Mouse (Mus musculus) thymus, postnatal 4 days (tissue): ENCODE results near the gene Thra.
"Not testable (repeated sequence)": the region's sequence is repeated elsewhere in the genome, so short reads cannot be mapped to it uniquely, and the experiment has no call there.

ENCODE experiments used
- DNase-seq: peaks from one replicate; pipeline ENCODE4 v3.0.0; 2021

Gene Thra

DNA sequence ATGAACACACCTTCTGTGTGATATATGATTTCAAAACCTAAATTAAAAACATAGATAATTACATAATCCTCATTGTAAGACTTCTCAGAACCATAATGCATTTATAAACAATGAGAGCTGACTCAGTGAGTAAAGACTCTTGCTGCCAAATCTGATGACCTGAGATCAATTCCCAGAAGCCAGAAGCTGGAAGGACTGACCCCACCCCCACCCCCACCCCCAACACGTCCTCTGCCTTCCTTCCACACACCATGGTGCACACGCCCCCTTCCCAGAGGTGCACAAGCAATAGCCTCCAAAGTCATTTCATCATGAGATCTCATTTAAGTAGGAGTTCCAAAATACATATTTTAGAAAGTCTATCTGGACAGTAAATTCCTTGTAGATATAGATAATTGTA is 19.7 kb upstream of the Thra start:
- no peak for DNase-seq

DNA sequence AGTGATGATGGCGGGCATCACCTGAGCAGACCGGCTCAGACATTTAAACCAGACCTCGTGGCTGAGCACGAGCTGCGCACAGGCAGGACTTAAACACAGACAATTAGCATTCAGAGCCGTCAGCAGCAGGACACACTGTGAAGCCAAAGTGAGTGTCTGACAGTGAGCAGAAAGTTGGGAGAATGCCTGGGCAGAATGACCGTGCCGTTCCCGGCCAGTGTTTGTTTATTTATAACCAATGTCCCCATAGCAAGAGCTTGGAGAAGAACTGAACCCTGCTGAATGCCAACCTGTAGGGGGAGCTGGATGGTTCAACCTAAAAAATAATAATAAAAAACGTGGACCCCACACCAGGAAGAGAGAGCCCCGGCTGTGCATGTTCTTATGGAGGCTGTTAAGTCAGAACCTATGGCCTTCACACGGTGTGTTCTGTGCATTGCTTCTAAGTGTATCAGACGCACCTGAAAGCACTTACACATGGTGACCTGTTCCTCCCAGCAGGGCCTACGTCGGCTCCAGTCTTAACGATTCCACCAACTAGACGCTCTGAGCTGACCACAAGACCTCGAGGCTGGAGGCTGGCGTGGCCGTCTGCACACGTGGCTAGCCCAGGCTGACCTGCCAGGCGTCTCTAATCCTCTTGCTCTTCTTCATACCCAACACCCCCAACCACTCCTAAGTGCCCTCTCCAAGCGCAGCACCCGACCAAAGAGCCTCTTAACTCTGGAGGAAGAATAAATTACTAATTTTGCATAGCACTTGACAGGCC is 18.8 kb upstream of the Thra start:
- DNase-seq, result no peak

DNA sequence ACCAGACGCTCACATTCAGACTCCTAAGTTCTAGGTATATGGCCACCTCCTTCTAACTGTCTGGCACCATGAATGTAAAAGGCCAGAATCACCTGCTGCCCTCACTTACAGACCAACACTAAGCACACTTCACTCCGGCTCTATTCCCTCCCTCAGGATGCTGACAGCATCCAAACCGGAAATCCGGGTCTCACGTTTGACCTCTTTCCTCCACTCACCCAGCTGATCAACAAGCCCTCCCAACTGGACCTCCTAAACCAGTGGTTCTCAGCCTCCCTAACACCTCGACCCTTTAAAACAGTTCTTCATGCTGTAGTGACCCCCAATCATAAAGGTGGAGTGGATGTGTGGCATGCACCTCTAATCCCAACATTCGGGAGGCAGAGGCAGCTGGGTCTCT is 17.3 kb upstream of the Thra start:
- DNase-seq, result no peak

DNA sequence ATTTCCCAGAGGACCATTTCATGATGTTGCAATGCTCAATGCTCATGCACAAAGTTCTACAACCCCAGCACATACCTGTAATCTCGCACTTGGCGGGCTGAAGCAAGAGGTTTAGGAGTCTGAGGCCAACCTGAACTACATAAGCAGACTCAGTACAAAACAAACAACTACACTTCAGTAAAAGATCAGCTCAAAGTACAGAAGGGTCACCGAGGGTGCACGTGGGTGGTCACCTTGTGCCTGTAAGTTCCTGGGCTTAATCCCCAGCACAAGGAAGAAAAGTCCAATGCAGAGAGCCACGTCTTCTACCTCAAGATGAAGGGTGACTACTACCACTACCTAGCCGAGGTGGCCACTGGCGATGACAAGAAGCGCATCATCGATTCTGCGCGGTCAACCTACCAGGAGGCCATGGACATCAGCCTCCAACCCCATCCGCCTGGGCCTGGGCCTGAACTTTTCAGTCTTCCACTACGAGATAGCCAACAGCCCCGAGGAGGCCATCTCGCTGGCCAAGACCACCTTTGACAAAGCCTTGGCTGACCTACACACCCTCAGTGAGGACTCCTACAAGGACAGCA is 14.4 kb upstream of the Thra start:
- DNase-seq, result no peak

DNA sequence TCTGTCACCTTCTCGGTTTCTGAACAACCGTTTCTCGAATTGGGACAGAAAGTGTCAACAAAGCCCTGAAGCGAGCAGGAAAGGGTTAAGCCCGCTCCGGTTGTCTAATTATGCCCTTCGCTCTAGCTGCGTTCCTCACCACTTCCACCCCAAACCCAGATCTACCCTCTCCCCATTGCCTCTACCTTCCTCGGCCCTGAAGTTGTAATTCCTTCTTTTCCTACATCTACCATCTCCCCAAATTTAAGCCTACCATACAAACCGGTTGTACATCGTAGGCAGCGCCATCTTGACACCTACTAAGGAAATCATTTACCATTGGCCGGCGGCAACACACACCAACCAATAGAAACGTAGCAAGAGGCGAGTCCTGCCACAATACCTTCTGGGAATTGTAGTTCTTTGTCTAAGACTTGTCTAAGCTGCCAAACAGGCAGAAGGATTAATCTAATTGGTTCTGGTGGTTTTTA is 11.3 kb upstream of the Thra start, which contains the start of gene Med24:
TSS of gene Med24 (minus strand) at position 317 of the 470 bp plus-strand sequence.
- peak; percentile 77 for DNase-seq

DNA sequence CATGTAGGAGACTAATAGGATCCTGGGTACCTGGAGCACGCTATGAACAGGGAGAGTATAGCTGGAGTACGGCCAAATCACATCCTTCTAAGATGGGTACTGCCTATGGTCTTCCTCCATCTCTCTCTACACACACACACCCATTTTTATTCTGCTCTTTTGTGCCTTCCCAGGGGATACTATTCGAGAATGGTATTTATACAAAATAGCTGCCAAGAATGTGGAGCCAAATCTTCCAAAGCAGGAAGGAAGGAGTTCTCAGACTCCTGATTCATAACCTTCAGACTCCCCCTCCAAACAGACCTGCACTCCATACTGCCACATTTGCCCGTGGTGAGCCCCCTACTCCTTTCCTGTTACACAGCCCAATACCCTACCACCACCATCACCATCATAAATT is 9.7 kb upstream of the Thra start:
- DNase-seq, result no peak

DNA sequence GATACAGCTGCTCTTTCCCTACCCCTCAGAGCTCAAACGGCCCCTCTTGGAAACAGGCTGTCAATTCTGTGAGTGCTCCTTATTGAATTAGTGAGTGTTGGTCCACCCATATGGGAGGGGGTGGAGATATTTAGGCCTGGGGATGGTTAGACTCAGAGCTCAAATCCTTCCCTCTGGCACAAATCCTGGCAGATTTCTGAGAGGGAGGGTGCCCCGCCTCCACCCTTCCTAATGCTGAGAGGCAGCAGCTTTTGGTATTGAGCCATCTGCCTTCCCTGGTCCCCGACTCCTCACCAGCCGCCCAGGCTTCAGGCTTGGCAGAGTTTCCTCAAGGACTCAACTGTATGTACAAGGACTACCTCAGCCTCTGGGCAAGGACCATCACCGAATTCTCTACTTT is 9.3 kb upstream of the Thra start:
- DNase-seq, result no peak

DNA sequence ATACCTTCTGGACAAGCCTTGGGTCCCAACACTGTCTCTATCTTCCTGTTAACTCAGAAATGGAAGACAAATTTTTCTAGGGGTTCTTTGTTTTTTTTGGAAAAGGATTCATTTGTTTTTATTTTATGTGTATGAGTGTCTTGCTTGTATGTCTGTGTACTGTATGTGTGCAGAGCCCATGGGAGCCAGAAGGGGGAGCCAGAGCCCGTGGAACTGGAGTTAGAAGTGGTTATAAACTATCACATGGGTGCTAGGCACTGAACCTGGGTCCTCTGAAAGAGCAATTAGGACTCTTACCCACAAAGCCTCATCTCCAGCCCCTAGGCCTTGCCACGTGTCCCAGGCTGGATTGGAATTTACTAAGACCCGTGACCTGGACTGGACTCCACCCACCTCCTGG is 6.4 kb upstream of the Thra start:
- peak; percentile 49 for DNase-seq

DNA sequence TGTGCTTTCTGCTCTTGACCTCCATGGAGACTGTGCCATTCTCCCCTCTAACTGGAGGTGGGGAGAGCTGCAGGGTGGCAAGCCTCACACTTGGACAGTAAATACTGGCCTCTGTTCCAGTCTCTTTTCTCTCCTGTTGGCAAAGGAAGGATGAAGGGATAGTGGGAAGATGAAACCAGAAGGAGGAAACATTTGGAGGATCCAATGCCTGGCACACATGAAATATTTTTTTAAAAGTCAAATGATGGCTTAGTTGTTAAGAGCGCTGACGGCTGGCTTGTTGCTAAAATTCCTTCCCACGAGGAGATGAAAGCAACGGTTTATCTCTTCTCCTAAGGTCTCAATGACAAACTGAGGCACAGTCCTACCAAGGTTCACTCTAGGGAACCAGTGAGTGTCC is 5.3 kb upstream of the Thra start:
- no peak for DNase-seq

DNA sequence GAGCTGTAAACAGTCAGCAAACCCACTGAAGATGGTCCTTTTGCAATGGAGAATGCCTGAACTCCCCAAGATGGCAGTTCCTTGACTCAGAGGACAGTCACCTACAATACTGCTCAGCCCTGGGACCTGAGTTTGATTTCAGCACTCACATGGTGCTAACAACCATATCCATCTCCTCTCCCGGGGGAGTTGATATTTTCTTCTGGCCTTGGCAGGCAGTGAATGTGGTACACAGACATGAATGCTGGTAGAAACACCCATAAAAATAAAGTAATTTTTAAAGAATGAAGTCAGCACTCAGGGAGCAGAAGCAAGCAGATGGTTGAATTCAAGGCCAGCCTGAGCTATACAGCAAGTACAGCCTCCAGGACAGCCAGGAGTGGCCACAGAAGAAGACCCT is 4.3 kb upstream of the Thra start:
- no peak for DNase-seq

DNA sequence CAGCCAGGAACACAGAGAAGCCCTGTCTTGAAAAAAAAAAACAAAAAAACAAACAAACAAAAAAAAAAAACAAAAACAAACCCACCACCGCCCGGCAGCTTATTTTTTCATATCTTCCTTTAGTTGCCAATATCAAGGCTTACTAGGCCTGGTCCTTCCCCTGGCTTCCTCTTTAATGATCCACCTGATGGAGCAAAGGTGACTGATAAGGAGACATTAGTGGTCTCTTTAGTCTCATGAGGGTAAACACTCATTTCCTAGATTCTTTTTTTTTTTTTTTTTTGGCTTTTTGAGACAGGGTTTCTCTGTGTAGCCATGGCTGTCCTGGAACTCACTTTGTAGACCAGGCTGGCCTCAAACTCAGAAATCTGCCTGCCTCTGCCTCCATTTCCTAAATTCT is 3.2 kb upstream of the Thra start:
- not testable (repeated sequence) for DNase-seq

DNA sequence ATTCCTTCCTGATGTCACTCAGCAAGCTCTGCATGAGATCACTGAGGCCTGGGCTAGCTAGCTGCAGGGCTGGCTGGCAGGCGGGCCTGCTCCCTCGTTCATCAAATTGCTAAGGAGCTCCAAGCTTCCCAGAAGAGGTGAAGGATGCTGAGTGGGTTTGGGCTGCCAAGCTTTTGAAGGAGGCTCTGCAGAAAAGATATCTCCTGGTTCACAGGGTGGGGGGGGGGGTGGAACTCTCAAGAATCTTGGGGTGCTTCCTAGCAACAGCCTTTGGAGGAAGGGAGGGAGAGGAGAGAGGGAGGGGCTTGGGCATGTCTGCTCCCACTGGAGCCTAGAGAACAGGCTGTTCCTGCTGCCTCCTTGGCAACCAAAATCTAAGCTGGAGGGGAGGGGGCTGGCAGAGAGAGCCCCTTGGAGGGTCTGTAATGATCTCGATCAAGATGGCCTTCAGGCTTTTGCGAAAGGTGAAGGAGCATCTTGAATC is 2.0 kb upstream of the Thra start:
- no peak for DNase-seq

DNA sequence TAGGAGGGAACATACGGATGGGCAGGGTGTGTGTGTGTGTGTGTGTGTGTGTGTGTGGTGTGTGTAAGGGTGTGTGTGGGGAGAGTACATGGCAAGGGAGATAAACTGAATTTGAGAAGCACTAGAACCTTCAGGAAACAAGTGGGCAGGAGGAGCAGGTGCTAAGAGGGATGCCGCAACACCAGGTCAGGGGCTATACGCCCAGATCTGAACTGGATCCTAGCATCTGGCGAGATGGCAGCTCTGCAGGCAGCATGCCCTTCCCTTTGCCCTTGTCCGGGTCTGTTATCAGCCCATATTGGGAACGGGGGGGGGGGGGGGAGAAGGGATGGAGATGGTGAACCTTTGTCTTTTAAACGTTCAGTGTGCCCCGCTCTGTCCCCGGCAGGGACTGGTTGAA is 1.5 kb upstream of the Thra start:
- no peak for DNase-seq

DNA sequence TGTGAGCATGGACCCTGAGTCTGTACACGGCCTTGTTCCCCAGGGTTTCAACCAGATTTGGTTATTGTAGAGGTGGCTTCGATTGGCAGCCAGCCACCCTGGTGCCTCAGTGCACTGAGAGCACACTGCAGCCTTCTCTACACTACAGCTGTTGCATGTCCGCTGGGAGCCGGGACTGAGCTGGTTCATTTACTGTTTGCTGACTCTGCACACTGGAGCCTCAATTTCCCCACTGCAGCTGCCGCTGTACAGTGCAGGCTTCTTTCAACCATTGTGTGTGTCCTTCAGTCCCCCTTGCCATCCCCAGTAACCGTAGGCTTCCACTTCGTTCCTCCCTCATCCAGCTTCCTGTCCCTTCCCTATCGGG is 429 bp upstream of the Thra start:
- peak; percentile 50 for DNase-seq

DNA sequence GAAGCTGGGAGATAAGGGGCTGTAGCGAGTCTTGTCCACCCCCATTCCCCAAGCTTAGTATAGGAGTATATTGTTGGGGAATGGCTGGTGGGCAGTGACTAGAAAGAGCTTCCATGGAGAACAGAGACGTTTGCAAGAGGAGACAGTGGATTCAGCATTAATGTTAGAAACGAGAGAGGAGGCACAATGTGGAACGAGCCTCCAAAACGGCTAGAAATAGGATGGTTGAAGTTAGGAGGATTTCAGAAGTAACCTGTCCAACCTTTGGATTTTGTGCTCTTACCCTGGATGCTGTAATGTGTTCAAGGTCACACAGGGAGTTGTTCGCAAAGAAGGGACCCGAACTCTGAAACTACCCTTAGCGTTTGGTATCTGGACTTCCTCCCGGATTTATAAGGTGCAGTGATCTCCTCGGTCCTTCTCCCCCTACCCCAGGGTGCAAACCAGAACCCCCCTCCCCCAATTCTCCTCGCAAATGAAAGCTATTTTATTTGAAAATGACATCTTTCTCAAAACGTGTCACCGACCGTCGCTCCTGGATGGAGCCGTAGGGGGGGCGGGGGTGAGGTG is 698 bp downstream of the Thra start:
- DNase-seq, result no peak

DNA sequence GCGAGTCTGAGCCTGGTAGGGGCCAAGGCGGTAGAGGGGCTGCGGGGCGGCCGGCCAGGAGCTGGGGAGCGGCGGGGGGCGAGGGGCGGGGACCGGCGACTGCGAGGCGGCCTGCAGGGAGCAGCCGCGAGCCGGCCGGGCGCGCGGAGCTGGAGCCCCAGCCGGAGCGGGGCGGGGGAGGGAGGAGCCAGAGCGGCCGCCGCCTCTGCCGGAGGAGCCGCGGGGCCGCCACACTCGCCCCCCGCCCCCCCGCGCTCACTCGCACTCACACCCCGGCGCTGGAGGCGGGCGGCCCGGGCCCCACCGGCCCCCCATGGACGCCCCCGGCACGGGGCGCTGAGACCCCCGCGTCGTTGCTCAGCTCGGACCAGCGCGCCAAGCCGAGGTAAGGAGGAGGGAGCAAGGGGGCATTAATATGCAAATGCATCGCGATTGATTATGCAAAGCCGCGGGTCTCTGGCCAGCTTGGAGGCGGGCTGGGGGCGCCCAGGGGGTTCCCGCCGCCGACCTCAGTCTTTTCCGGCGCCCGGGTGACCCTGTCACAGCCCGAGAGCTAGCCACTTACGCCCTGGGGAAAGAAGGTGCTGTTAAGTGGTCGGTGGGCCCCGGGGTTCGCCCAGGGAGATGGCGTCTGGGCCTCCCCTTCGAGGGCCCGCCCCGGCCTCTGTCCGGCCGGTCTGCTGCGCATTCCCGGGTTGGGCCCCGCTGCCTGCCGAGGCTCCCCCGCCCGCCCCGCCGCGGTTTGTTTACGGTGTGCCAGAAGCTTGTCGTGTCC is 1.4 kb downstream of the Thra start:
- DNase-seq, result peak; percentile 91

DNA sequence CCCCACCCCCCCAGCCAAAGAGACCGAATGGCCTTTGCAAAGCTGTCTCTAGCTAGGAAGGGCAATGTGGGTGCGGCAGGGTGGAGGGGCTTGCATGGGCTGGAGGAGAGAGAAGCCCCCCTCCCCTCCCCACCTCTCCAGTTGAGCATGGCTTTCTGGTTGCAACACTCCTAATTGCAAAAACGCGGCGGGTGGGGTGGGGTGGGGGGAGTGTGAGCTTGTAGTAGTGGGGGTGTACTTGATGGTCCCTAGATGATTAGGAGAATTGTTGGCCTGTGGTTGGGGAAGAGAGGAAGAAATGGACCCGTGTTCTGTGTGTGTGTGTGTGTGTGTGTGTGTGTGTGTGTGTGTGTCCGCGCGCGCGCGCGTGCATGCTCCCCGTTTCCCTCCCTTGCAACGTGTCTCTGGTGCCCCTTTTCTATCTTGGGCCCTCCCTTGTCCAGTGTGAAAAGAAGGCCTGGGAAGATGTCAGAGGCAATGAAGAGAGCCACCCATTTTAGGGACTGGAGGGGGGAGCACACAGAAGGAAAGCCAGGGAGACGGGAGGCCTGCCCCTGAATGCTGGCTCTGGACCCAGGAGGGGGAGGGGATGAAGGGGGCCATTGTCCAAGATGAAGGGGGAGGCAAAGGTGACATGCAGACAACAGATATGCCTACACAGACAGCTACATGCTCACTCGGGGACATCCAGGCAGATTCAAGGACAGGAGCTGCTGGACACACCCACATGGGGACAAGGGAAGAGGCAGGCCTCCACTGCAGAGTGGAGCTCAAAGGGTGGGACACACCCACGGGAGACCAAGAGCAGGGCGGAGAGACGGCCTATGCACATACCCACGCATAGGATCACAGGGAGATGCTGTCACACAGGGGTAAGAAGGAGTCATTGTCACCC is 2.2 kb downstream of the Thra start:
- peak; percentile 51 for DNase-seq

DNA sequence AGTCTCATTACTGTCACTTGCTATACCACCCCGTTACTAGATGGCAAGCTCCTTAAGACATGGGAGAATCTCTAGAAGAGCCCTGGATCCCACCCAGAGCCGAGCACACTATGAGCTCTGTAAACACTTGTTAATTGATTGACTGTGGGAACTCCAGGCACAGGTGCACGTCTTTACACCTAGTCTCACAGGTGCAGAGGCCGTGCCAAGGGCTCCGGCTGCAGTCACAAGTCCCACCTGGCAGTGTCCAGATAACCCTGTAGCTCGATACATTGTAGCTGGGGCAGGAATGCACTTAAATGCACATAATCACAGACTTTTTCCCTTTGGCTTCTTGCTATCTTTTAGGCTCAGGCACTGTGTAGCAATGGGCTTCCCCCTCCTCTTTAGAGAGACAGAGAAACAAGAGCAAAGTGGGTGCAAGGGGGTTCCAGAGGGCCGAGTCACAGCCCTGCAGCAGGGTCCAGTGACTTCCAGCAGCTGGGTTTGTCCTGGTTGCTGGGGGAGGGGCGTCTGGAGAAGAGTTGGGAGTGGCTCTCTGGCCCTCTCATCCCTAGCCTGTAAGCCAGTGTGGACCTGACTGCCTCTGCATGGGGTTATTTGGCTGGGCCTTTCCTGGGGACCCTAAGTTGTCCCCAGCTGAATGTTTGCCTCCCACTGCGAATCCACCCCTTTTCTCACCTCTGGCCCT is 3.4 kb downstream of the Thra start:
- no peak for DNase-seq

DNA sequence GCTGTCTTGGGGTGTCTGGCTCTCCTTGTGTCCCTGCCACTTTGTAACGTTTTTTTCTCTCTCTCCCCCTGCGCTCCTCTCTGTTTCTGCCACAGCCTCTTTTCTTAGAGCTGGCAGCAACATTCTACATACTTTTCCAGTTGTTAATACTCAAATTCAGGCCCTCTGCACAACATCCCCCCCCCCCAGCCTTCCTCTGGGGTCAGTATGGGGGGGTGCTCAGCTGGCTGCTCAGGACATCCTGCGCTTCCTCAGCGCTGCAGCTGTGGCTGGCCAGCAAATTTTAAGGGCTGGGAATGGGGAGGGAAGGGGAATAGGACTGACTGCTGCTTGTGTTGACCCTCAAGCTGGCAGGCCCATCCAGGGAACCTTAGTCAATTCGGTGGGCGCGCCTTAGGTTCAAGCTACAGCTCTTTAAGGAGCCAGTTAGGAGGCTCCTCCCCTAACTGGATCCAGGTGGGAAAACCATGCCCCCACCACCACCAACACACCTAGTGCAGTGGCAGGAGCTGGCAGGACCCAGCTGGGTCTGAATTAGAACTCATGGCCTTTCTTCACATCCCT is 4.1 kb downstream of the Thra start:
- DNase-seq, result no peak

DNA sequence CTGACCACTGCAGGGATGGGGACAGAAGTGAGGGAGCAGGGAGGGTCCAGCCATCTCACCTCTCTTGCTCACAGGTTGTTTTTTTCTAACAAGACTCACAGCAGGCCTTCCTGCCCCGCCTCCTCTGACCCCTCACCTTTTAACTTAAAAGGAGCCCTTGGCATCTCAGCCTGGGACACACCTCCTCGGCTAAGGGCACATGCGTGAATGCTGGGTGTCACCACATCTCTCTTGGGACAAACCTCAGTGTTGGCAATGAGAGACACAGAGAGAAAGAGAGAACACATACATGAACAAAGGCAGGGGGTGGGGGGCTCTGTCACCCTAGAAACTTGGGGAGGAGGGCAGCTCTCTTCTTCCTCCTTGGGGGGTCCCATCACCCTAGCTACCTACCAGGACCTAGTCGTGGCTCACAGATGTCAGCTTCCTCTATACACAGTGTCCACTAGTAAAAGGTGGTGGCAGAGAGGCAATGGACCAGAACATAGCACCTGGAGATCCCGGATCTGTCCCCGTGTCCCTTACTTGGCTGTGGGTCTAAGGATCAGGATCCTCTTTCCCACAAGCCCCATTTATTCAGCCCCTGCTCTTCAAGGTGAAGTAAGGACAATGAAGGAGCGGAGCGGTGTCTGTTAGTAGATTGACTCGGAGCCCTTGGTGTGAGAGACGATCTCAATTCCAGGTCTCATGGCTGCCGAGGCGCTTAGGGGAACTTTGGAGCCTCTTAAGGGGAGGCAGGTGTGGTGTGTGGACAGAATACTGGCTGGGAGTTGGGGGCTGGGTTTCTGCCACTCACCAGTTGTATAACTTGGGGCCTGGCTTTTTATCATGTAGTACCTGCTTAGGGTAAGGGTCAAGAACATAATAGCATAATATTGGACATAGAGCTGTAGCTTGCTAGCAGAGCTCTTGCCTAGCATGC is 5.8 kb downstream of the Thra start:
- DNase-seq, result no peak
